Mouse (Mus musculus) midbrain, embryonic 12.5 days (tissue): ENCODE measurements at regions not wholly inside any gene's neighbourhood (a gene's known extent, or its start where the extent isn't known, plus 50 kb on each side); places are given as distances from the start of the nearest gene placed in this dataset.

Source experiments
- ATAC-seq: fragments of 200-750 bp; cut with Nextera tagmentation; 2 replicates; pipeline ENCODE4 v1.8.0; 2017; ENCODE audit warnings: low read depth, moderate TSS enrichment, moderate library complexity; ENCODE audit not compliant: low FRiP score
- H3K27ac ChIP-seq: fragments of 300-500 bp; sonication (generic); replicated peaks from 2 replicates; pipeline ENCODE4 v1.5.1; 2016; ENCODE audit warnings: mild to moderate bottlenecking
- H3K27me3 ChIP-seq: fragments of 300-500 bp; sonication (generic); 2 replicates; pipeline ENCODE4 v1.6.1; 2016; ENCODE audit warnings: mild to moderate bottlenecking
- H3K36me3 ChIP-seq: fragments of 300-500 bp; sonication (generic); 2 replicates; pipeline ENCODE4 v1.6.1; 2016
- H3K4me1 ChIP-seq: fragments of 300-500 bp; sonication (generic); 2 replicates; pipeline ENCODE4 v1.6.1; 2016
- H3K4me2 ChIP-seq: fragments of 300-500 bp; sonication (generic); replicated peaks from 2 replicates; pipeline ENCODE4 v1.6.1; 2016; ENCODE audit warnings: mild to moderate bottlenecking, moderate library complexity
- H3K4me3 ChIP-seq: fragments of 300-500 bp; sonication (generic); 2 replicates; pipeline ENCODE4 v1.5.1; 2016; ENCODE audit warnings: mild to moderate bottlenecking
- H3K9ac ChIP-seq: fragments of 300-500 bp; sonication (generic); replicated peaks from 2 replicates; pipeline ENCODE4 v1.6.1; 2016; ENCODE audit warnings: mild to moderate bottlenecking, moderate library complexity
- H3K9me3 ChIP-seq: fragments of 300-500 bp; sonication (generic); 2 replicates; pipeline ENCODE4 v1.6.1; 2016; ENCODE audit warnings: mild to moderate bottlenecking
- WGBS: fragments of 180-500 bp; shearing (Covaris S2); methylation state at CpG from one replicate; pipeline ENCODE4 v1.1.7; 2016; 5-methylcytosine and 5-hydroxymethylcytosine counted together

DNA sequence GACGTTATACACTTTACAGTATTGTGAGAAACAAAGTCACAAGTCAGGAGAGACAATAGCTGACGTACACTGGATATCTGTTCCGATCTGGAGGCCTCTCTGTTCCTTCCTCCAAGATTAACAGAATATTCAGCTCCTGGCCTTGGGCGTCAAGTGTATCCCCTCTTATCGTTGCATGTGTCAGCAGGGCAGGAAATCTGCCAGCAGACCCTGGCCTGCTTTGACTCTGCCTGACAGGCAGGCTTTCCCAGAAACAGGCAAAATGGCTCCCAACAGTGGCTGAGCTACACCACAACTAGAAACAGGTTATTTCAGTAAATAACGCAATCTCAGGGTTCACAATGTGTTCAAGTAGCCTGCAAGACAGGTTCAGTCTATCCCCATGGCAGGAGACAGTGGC, 112.3 kb upstream of the Otogl start:
- H3K4me3 ChIP-seq, result no peak overlapping the region
- no peak overlapping the region for H3K27ac ChIP-seq
- H3K4me2 ChIP-seq, result no peak overlapping the region
- H3K9me3 ChIP-seq, result no peaks in the 10 kb centered on the region
- H3K4me1 ChIP-seq, result no peaks in the 10 kb centered on the region
- H3K27me3 ChIP-seq, result no peaks in the 10 kb centered on the region
- WGBS, result 85% methylated on average over 6 of the region's 6 CpGs
- no peak for ATAC-seq
- H3K36me3 ChIP-seq, result no peaks in the 10 kb centered on the region
- H3K9ac ChIP-seq, result no peak overlapping the region

DNA sequence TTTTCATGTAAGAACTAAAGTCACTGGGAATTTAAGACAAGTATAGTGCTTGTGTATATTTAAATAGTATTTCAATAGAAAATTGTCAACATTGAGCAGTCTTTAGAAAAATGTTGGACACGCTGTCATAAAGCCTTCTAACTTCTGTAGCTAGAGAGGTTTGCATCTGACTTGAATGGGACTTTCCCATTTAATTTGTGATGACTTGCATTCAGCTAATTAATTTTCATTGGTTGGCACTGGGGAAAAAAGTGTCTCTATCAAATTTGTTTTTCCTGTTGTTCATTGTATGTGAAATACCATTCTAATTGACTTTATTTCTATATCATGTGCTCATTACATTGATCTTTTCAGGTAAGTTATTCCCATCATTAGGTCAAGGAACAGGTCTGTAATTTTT, 104.6 kb upstream of the Otogl start:
- no peak overlapping the region for H3K4me2 ChIP-seq
- no peaks in the 10 kb centered on the region for H3K27me3 ChIP-seq
- H3K27ac ChIP-seq, result no peak overlapping the region
- 88% methylated on average over 1 of the region's 1 CpGs for WGBS
- H3K9me3 ChIP-seq, result no peaks in the 10 kb centered on the region
- no peaks in the 10 kb centered on the region for H3K36me3 ChIP-seq
- no peaks in the 10 kb centered on the region for H3K4me1 ChIP-seq
- no peak overlapping the region for H3K4me3 ChIP-seq
- ATAC-seq, result no peak
- no peak overlapping the region for H3K9ac ChIP-seq

DNA sequence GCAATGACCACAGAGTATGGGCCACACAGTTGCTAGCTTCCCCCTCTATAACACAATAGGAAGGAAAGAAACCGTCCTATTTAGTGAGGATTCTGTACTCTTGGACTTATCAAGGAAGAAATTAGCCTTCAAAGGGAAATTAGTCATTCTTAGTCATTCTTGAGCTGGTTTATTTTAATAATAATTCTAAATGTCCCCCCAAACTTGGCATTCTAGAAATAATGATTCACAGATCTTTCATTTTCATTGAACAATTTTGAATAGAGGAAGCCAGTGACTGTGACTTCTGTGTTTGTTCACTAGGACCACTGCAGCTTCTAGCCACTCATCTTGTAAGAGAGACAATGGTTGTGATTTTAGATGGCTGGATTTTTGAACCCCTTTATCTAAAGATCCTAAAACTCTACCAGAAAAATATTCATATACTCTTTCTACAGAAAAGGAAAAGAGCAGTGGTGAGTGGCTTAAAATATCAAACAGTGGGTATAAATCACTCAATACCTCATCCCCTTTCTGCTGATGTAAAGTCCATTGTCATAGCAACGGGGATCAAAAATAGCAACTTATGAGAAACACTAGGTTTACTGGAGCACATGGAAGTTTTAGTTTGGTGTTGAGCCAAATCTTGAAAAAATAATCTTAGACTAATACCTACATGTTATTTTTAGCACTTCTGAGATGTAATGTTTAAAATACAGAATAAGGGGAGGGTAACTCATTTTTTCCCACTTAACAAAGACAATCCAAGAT, 83.1 kb upstream of the Otogl start:
- ATAC-seq, result no peak
- H3K9ac ChIP-seq, result no peak overlapping the region
- no peak overlapping the region for H3K4me3 ChIP-seq
- no peaks in the 10 kb centered on the region for H3K9me3 ChIP-seq
- H3K27me3 ChIP-seq, result no peaks in the 10 kb centered on the region
- WGBS, result 86% methylated on average over 2 of the region's 2 CpGs
- no peaks in the 10 kb centered on the region for H3K36me3 ChIP-seq
- H3K4me1 ChIP-seq, result no peaks in the 10 kb centered on the region
- no peak overlapping the region for H3K27ac ChIP-seq
- no peak overlapping the region for H3K4me2 ChIP-seq

DNA sequence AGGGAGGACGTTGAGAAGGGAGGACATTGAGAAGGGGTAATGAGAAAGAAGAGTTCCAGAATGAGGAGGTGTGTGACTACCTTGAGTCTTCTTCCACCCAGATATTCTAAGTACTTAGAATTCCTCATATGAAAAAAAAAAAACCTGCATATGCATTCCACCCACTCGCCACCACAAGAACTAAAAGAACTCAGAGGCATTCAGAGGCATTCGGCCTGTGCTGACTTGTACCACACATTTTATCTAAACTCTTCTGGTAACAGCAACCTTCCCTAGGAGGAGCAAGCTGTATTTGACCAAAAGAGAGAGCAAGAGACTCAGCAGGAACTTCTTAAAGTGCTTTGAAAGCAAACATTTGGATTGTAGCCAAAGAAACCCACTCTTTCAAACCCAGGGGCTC, 80.7 kb upstream of the Otogl start:
- Histone ChIP-seq H3K4me2 (no peak overlapping the region), H3K27me3 (no peaks in the 10 kb centered on the region), H3K4me3 (no peak overlapping the region), H3K27ac (no peak overlapping the region), H3K9me3 (no peaks in the 10 kb centered on the region), H3K36me3 (no peaks in the 10 kb centered on the region), H3K4me1 (no peaks in the 10 kb centered on the region), H3K9ac (no peak overlapping the region)
- WGBS, result 73% methylated on average over 3 of the region's 3 CpGs
- no peak for ATAC-seq

DNA sequence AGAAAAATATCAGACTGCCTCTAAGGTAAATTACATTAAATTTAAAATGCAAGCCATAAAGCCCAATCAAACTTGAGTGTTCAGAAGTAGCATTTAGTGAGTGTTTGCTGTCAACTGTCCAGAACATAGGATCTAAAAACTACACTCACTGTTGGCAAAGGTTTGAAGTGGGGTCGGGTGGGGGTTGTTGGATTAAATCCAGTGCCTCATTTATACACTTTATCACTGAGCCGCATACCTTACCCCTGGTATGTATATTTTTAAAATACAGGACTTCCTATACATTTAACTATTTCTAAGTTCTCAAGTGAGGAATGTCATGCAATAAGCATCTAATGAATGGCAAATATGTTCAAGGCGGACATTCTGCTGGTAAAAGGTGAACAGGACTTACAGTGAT, 78.6 kb upstream of the Otogl start:
- 90% methylated on average over 3 of the region's 3 CpGs for WGBS
- no peak overlapping the region for H3K9ac ChIP-seq
- H3K4me2 ChIP-seq, result no peak overlapping the region
- no peak for ATAC-seq
- no peak overlapping the region for H3K27ac ChIP-seq
- H3K9me3 ChIP-seq, result no peaks in the 10 kb centered on the region
- no peaks in the 10 kb centered on the region for H3K4me1 ChIP-seq
- H3K36me3 ChIP-seq, result no peaks in the 10 kb centered on the region
- no peak overlapping the region for H3K4me3 ChIP-seq
- H3K27me3 ChIP-seq, result no peaks in the 10 kb centered on the region

DNA sequence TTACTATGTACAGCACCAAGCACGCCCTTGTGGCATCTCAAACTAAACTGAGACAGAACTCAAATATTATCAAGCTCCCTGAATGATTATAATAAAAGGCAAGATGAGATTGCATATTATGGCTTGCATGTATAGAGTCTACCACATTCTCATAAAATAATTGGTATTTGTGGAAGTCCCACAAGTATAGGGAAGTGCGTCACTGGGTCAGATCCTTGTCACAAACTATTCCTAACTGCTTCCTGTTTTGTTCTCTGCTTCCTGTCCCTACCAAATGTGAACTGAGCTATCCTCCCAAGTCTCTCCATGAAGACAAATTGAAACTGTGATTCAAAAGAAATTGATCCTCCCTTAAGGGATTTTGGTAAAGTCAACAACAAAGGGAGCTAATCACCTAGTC, 78.0 kb upstream of the Otogl start:
- no peaks in the 10 kb centered on the region for H3K36me3 ChIP-seq
- ATAC-seq, result no peak
- 88% methylated on average over 2 of the region's 2 CpGs for WGBS
- no peaks in the 10 kb centered on the region for H3K4me1 ChIP-seq
- no peaks in the 10 kb centered on the region for H3K27me3 ChIP-seq
- no peak overlapping the region for H3K4me2 ChIP-seq
- H3K27ac ChIP-seq, result no peak overlapping the region
- H3K4me3 ChIP-seq, result no peak overlapping the region
- no peaks in the 10 kb centered on the region for H3K9me3 ChIP-seq
- no peak overlapping the region for H3K9ac ChIP-seq

DNA sequence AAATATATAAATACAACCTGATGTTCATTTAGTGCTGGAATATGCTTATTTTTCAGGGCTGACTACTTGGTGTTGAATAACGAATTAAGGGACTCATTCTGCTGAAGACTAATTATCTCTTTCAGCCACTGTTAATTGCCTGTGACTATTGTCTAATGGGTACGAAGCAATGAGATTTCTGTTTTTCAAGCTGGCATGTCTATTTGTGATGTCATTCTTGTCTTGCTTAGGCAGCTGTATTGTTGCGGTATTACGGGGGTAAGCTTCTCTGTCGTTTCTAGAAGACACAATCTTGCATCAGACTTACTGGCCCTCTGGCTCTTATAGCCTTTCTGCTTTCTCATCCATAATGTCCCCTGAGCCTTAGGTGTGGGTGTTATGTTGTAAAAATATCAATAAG, 70.7 kb upstream of the Otogl start:
- H3K36me3 ChIP-seq, result no peaks in the 10 kb centered on the region
- no peaks in the 10 kb centered on the region for H3K9me3 ChIP-seq
- H3K4me3 ChIP-seq, result no peak overlapping the region
- 85% methylated on average over 5 of the region's 5 CpGs for WGBS
- H3K4me1 ChIP-seq, result no peaks in the 10 kb centered on the region
- H3K27me3 ChIP-seq, result no peaks in the 10 kb centered on the region
- H3K4me2 ChIP-seq, result no peak overlapping the region
- no peak overlapping the region for H3K27ac ChIP-seq
- H3K9ac ChIP-seq, result no peak overlapping the region
- ATAC-seq, result no peak

DNA sequence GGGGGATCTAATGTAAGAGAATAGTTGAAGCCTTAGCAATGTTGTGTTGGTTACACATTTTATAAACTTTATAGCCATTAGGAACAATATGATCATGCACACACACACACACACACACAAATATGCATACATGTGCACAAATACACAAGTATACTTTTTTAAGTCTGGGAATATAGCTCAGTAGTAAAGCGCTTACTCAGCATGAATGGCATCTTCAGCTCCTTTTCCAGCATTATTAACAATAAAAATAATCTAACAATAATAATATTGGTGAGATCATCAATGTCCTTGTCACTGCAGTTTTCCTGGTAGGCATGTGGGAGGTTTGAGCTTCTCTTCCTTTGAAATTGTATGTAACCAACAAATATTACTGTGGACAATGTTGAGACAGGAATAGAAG, 70.1 kb upstream of the Otogl start:
- Histone ChIP-seq H3K9me3 (no peaks in the 10 kb centered on the region), H3K4me1 (no peaks in the 10 kb centered on the region), H3K27ac (no peak overlapping the region), H3K36me3 (no peaks in the 10 kb centered on the region), H3K27me3 (no peaks in the 10 kb centered on the region), H3K9ac (no peak overlapping the region), H3K4me3 (no peak overlapping the region), H3K4me2 (no peak overlapping the region)
- WGBS, result 100% methylated on average over 1 of the region's 1 CpGs
- no peak for ATAC-seq

DNA sequence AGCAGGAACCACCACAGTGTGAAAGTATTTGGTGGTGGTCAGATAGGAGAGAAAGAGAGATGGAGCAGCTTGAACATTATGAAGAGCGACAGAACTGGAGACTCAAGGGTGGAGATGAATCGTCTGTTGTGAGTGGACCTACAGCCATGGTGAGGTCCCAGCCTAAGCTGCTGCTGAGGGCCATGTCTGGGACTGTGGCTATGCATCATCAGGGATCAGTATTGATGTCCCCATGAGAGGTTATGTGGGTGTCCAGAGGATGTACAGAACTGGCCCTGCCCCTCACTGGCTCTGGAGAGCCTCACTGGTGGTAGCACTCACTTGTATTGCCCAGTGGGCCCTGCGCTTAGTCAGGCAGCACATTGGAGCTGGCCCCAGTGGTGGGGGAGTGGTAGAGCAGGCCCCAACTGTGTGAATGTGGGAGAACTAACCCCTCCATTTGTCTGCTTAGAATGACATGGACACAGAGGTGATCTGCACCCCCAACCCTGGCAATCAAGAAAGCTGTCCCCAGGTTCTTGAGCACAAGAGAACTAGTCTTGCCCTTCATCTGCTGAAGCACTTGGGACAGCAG, 64.5 kb upstream of the Otogl start:
- 93% methylated on average over 3 of the region's 3 CpGs for WGBS
- H3K36me3 ChIP-seq, result no peaks in the 10 kb centered on the region
- H3K4me1 ChIP-seq, result peaks cover 4% of the 10 kb centered on the region; the same call in 1 of the 2 replicates
- H3K9me3 ChIP-seq, result no peaks in the 10 kb centered on the region
- H3K9ac ChIP-seq, result no peak overlapping the region
- 0 out of 2 replicates have a peak, but pooled peaks have one; percentile 38 for ATAC-seq
- no peak overlapping the region for H3K4me2 ChIP-seq
- no peak overlapping the region for H3K4me3 ChIP-seq
- H3K27ac ChIP-seq, result no peak overlapping the region
- H3K27me3 ChIP-seq, result no peaks in the 10 kb centered on the region

DNA sequence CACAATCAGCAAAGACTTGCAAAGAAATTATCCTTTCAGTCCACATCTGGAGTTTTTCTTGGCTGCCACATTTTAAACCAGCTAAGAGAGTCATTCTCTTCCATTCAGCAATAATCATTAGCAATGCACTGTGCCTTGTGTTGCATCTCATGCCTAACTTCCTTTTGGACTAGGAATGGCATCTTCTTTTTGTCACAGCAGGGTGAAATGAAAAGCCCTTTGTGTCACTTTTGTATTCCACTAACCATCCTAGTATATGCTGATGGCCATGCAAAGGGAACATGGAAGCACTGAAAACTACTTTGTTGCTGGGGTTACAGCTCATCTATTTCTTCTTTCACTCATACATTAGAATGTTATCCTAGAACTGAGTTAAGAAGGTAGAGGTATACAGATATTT, 59.8 kb upstream of the Otogl start:
- no peak overlapping the region for H3K27ac ChIP-seq
- no peak overlapping the region for H3K4me3 ChIP-seq
- ATAC-seq, result no peak
- H3K36me3 ChIP-seq, result no peaks in the 10 kb centered on the region
- H3K27me3 ChIP-seq, result no peaks in the 10 kb centered on the region
- no peak overlapping the region for H3K9ac ChIP-seq
- no peaks in the 10 kb centered on the region for H3K9me3 ChIP-seq
- peaks cover 5% of the 10 kb centered on the region; the same call in 1 of the 2 replicates for H3K4me1 ChIP-seq
- H3K4me2 ChIP-seq, result no peak overlapping the region

DNA sequence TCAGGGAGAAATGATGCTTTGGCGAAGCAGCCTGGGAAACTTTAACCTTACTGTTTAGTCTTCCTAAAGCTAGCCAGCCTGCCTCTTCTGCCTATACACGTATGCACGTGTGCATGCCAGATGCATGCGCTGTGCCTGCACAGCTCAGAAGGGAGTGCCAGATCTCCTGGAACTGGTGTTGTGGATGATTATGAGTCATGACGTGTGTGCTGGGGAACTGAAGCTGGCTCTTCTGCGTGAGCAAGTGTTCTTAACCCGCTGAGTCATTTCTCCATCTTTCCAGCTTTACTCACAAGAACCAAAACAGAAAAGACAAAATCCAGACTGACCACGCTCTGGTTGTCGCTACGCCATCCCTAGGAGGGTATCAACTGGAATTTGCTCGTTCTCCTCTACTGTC, 55.1 kb upstream of the Otogl start:
- Histone ChIP-seq H3K4me3 (no peak overlapping the region), H3K4me2 (no peak overlapping the region), H3K27ac (no peak overlapping the region), H3K36me3 (no peaks in the 10 kb centered on the region), H3K4me1 (peaks cover 5% of the 10 kb centered on the region; the same call in 1 of the 2 replicates), H3K9me3 (no peaks in the 10 kb centered on the region), H3K9ac (no peak overlapping the region), H3K27me3 (no peaks in the 10 kb centered on the region)
- no peak for ATAC-seq
- WGBS, result 92% methylated on average over 11 of the region's 11 CpGs

DNA sequence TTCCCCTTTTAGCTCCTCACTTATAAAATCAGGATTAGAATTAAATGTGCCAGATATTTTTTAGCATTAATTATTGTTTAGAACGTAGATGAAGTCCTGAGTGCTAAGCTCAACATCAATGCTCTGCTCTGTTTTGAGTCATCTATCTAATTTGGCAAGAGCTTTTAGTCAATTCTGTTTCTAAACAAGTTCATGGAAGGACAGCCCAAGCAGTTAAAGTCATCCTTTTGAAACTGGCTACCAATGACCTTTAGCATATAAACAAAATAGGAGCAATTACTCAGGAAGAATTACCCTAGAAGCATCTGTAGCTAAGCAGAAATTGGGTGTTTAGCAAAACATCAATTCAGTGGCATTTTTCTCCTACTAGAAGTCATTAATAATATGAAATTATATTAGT, 52.1 kb upstream of the Otogl start:
- Histone ChIP-seq H3K4me2 (no peak overlapping the region), H3K27ac (no peak overlapping the region), H3K4me1 (no peaks in the 10 kb centered on the region), H3K36me3 (no peaks in the 10 kb centered on the region), H3K4me3 (no peak overlapping the region), H3K9me3 (no peaks in the 10 kb centered on the region), H3K27me3 (no peaks in the 10 kb centered on the region), H3K9ac (no peak overlapping the region)
- WGBS, result 85% methylated on average over 1 of the region's 1 CpGs
- ATAC-seq, result no peak

DNA sequence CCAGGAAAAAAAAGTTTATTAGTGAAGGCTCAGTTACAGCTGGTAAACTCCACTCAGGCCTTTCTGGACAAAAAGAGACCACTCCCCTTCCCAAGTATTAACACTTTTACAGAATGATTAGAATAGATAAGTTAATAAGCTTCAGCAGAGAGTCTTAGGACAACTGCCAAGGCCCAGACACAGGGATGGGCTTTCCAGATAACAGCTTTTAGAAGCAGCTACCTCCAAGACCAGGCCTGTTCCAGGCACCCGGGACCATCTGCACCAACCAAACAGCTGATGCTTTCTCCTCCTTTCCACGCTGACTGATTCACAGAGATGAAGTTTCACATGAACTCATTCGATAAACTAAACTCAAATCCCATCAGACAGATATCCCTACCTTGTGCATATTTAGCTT, 50.2 kb upstream of the Otogl start:
- H3K9ac ChIP-seq, result no peak overlapping the region
- no peak overlapping the region for H3K4me2 ChIP-seq
- ATAC-seq, result no peak
- no peaks in the 10 kb centered on the region for H3K36me3 ChIP-seq
- 85% methylated on average over 3 of the region's 3 CpGs for WGBS
- H3K4me3 ChIP-seq, result no peak overlapping the region
- no peak overlapping the region for H3K27ac ChIP-seq
- H3K27me3 ChIP-seq, result no peaks in the 10 kb centered on the region
- H3K9me3 ChIP-seq, result no peaks in the 10 kb centered on the region
- H3K4me1 ChIP-seq, result no peaks in the 10 kb centered on the region
